Comparison of ENCODE assay signal across 20 mouse cellular contexts in genomic region chr1:89902641-89903040, GRCm38 (mm10). TPM values are rescaled to one million over a fixed set of nuclear protein-coding genes. Genes with fewer than 3 reads are reported as not detected.
"Had no signal": no experiment of that assay in that cellular context is flagged by ENCODE, and none has a peak within 500 bp of the region (broad histone marks: within the 10 kb centered on the region; RNA-seq: fewer than 3 reads in every experiment).

No protein-coding gene starts in this region.

- H3K36me3 ChIP-seq: midbrain, embryonic 10.5 days; midbrain, embryonic 12.5 days; neural tube, embryonic 12.5 days; stomach, embryonic 15.5 days had no signal

- H3K4me3 ChIP-seq: midbrain, embryonic 10.5 days; midbrain, embryonic 12.5 days; neural tube, embryonic 12.5 days; stomach, embryonic 15.5 days had no signal

- H3K4me2 ChIP-seq: lung, embryonic 14.5 days; midbrain, embryonic 12.5 days; neural tube, embryonic 12.5 days; stomach, embryonic 15.5 days had no signal

- H3K27ac ChIP-seq: liver, embryonic 14.5 days; midbrain, embryonic 10.5 days; midbrain, embryonic 12.5 days; neural tube, embryonic 12.5 days; stomach, embryonic 15.5 days; stomach, postnatal 0 days had no signal

- H3K9me3 ChIP-seq: stomach, embryonic 15.5 days had no signal

- DNase-seq: lung, adult 18-20 months; lung, embryonic 14.5 days; lung, postnatal 10 days; lung, postnatal 4 days; midbrain, embryonic 14.5 days; right cerebral cortex, postnatal 14 days; thymus, adult 2 months; thymus, postnatal 25 days; thymus, postnatal 4 days had no signal

- H3K4me1 ChIP-seq: midbrain, embryonic 10.5 days; midbrain, embryonic 12.5 days; stomach, embryonic 15.5 days had no signal

- H3K9ac ChIP-seq: liver, embryonic 14.5 days; lung, embryonic 14.5 days; midbrain, embryonic 12.5 days; neural tube, embryonic 12.5 days; stomach, embryonic 15.5 days had no signal

- H3K27me3 ChIP-seq: neural tube, embryonic 12.5 days; stomach, embryonic 15.5 days had no signal

RNA-seq across cellular contexts. Expression of gene Gbx2, which starts 28.3 kb away (rescaled TPM):
- total RNA-seq: monocyte, adult 5-6 weeks; neutrophil, adult 5-6 weeks had no signal
- polyA plus RNA-seq: lung, embryonic 16.5 days; stomach, postnatal 0 days; testis, adult 2 months; urinary bladder, adult 2 months had no signal
